Mouse (Mus musculus) ES-E14 (cell line): ENCODE measurements at regions not wholly inside any gene's neighbourhood (a gene's known extent, or its start where the extent isn't known, plus 50 kb on each side); places are given as distances from the start of the nearest gene placed in this dataset.

ENCODE experiments used
- HCFC1 ChIP-seq: IDR thresholded peaks from 2 replicates; pipeline ENCODE4 v1.6.1; 2012; ENCODE audit warnings: low read length, inconsistent platforms, borderline replicate concordance; ENCODE audit not compliant: insufficient read depth
- ZNF384 ChIP-seq: IDR thresholded peaks from 2 replicates; pipeline ENCODE4 v1.6.1; 2012; ENCODE audit warnings: low read depth, low read length, inconsistent platforms

DNA sequence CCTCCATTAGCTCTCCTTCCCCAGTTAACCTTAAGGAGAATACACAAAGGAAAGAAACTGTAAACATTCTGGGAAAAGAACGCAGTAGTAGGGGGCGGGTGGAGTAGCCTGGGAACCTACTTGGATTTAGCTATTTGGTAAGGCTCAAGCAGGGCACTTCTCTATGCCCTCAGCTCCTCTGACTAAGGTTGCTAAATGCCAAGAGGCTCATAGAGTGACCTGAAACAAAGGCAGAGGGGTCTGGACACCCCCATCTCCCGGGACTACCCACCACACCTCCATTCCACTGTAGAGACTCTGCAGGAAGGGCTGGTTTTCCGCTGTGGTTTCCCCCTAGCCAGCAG lies 179.5 kb upstream of the Prr30 start:
- TF ChIP-seq ZNF384 (no peak), HCFC1 (no peak)
